Mouse (Mus musculus) B cell, adult 2 months (primary cell): ENCODE measurements at regions not wholly inside any gene's neighbourhood (a gene's known extent, or its start where the extent isn't known, plus 50 kb on each side); places are given as distances from the start of the nearest gene placed in this dataset.

Experiments
- DNase-seq, 2 experiments: peaks; one replicate each; pipeline ENCODE4 v3.0.0; 2022

DNA sequence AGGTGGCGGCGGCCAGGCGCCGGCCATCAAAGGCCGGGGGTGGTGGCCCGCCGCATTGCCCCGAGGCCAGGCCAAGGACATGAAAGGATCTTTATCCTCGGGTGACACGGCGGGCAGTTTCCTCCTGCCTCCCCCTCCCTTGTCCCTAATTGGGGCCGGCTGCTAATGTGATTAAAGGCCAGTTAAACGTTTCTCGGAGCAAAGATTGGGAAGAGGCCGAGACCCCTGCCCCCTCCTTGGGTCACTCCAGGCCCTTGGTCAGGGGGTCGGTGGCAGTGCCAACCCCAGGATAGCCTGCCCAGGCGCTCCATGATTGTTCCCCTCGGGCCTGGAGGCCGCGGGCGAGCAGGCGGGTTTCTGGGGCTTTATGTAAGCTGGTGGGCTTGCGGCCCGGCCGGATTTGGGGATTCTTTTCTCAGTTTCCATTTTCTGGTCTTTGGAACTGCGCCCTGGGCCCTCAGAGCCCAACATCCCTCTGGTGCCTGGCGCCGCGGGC, 90.7 kb upstream of the Dio3 start:
- DNase-seq, result no peak

DNA sequence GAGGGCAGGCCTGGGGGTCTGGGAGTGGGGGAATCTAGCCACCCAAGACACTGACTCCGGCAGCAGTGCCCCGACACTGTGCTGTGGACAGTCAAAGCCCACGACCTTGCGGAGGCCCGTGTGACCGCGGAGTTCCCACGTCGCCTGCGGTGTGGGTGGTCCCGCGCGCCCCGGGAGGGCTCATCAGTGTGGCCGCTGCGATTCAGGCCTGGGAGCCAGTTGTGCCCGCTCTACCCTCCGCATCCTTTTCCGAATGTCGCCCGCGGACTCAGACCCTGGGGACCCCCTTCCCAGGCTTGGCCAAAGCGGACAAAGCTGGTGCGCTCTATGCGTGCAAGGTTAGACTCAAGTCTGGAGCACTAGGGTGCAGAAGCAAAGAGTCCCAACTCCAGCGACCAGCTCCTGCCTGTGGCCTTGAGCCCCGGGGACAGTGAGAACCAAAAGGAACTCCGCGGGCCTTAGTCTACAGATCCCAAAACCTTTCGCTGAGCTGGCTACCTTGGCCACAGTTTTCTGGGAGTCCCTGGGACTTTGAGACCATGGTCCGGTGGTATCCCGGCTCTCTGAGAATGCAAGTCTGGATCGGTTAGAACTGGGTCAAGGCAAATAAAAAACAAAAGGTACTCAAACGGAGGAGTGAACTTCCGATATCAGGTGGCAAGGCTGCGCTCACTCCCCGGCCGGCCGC, 90.1 kb upstream of the Dio3 start:
- no peak for DNase-seq

DNA sequence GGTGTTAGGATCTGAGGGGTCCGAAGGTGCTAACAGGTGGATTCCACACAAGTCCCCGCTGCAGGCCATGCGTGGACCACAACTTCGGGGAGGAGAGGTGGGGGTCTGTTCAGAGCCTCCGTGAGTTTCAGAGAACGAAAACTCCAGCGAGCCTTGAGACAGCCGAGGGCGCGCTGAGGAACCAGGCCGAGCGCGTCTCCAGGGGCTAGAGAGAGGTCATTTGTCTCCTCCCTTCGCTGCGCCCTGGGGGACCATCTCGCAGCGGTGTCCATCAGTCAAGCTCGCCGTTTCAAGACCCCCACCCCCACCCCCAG, 89.6 kb upstream of the Dio3 start:
- DNase-seq, result no peak

GRCm38 (mm10) chr12:110192186-110192585, 86.7 kb upstream of the Dio3 start:
- no peak for DNase-seq

GRCm38 (mm10) chr12:110197366-110197765, 81.5 kb upstream of the Dio3 start:
- DNase-seq, result no peak

- DNase-seq, result no peak
These were observed 78.4 kb upstream of the Dio3 start for GRCm38 (mm10) chr12:110200471-110200870.

DNA sequence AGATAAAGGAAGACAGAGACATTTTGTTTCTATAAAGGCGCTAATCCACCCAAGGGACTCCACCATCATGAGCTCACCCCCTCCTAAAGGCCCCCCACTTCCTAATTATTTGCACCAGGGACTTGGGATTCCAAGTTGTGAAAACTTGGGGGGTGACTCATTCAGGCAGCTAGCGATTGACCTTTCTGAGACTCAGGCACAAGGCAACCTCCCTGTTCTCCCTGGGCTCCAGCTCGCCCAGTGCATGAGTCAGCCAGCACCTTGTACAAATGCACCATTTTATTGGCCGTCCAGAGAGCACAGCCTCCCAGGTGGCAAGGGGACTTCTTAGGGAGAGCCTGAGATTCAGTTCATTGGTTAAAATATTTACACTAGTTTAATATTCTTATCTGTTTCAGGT, 78.0 kb upstream of the Dio3 start:
- DNase-seq, result no peak

DNA sequence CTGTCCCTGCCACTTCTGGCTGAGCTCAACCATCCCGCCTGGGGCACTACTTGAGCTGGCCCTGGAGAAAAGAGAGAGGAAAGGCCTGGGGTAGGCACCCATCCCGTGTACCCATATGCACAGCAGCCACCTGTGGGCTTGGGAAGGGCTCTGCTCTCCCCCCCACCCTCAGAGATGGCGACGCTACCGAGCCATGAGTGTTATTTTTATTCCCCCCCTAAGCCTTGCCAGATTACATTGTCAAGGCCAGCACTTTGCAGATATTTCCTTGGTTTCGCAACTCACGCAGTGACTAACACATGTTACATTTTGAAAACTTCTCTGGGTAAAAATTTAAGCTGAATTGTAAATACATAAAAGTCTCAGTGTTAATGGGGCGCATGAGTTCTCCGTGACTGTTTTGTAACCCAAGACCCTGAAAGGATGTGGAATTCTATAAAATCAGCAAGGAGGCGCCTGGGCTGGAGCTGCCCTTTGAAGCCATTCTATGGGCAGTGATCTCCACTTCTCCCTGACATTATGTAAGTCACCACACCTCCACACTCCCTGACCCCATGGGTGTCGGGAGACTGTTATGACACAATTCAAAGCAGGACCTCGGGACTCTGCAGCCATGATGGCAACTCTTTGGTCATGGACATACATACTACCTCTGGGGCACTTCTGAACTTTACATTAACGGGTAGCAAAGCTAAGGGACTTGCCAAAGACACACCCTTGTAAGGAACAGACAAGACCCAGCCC, 75.4 kb upstream of the Dio3 start:
- DNase-seq, result no peak

DNA sequence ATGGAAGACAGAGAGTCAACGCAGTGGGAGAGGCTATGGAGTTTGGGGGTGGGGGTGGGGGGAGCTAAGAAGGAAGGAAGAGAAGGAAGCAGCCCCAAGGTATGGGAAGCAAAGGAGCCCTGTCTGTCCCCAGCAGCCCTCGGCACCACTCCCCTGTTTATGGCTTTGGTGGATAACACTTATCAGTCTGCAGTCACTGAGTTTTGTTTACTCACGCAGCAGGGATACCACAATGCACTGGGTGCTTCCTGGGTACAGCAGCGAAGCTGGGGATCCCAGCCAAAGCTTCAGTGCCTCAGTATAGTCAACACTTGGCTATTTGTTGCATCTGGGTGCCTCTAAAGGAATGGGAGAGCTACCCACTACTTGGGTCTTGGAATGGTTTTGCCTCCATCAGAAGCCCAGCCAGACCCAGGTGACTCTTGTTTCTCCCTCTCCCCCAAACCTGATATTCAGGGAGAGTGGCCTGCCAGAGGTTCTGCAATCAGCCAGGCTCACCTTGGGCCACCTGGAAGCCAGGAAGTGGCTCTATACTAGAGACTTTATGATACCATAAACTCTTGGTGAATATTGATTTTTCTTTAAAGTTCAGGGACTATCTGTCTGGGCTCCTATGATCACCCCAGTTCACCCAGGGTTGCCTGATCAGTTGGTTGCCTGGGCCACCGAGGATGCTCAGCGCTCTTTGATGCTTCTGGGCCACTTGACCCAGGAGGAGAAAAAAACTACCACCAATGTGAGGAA, 74.5 kb upstream of the Dio3 start:
- DNase-seq, result no peak

DNA sequence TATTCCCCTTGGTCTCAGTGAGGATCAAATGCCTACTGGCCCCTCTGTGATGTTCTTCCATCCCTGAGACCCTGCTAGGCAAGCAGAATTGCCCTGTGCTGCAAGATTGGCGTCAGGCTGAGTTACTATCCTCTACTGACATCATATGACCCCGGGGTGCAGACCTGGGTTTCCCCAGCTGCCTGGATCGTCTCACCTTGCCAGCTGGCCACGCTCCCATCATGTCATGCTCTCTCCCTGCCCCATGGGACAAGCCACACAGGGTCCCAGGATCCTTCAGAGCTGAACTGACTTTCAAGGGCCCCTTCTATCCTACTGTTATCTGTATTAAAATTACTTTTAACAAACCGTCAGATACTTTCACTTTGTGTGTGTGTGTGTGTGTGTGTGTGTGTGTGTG, 72.6 kb upstream of the Dio3 start:
- DNase-seq, result no peak

DNA sequence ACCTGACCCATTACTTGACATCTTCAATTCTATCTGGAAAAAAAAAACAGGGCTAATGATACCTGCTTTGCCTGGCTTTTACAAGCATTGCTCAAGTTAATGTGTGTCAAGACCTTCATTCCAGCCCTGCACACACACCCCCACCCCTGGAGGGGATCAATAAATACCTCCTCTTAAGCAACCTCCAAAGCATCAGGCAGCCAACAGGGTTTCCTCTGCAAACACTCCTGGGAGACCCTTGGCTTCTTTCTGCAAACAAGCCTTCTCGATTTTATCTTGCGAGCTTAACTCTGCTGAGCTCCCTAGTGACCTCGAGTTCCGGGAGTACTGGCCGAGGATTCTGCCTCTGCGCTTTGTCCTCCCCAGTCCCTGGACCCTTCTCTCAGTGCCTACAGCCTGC, 72.1 kb upstream of the Dio3 start:
- DNase-seq, result no peak

DNA sequence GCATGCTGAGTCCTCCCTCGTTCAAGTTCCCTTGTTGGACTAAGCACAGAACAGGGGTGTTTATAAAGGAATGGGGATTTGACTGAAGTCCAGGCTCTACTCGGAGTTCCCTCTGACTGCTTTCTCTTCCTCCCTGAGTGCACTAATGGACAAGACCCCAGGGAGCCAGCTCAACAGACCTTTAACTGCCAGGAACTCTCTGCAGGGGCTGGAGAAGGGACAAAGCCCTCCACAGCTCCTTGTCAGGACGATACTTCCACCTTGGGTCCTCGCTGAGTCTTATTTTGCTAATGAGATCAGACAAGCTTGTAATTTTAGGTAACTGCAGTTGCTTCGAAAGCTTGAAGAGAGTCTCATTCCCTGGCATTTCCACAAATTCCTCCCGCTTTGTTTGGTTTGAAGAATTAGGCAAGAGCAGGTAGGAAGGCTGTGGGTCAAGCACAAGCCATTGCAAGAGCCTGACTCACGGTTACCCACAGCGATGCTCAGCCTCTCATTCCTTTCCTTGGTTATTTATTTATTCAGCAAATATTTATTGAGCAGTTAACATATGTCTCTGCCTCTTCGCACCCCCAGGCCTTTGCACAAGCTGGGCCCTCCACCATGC, 71.5 kb upstream of the Dio3 start:
- DNase-seq, result no peak

DNA sequence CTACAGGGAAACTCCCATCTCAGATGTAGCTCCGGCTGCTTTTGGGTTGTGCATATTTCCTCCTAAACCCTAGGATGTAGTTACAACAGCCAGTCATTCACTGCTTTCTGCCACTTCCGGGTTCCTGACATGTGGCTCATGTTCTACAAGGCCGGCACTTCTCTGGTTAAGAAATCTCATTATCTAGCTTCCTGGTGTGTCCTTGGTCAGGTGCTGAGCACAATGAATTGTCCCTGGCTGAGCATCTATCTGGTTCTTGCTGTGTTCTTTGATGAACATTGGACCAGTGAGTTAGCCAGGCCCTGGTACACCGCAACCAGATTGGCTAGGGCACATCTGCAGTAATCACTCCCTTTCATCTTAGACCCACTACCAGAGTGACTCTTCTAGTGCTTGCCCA, 66.2 kb upstream of the Dio3 start:
- DNase-seq, result no peak

DNA sequence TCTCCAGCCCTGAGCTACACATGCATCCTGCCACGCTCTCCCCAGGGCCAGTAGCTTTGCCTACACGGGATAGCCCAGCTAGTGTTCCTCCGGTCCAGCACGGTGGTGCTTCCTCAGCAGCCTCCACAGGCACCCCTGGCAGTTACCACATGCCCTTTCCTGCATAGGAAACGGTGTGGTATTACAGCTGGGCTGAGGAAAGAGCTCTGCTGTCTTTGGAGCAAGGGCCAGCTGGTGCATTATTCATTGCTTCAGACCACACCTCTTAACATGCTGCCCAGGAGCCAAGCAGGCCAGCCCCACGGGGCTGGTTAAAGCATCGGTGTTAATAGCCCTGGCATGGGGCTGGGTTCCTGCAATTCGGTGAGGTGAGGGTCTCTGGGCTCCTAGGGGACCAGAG, 64.0 kb upstream of the Dio3 start:
- DNase-seq, result no peak

DNA sequence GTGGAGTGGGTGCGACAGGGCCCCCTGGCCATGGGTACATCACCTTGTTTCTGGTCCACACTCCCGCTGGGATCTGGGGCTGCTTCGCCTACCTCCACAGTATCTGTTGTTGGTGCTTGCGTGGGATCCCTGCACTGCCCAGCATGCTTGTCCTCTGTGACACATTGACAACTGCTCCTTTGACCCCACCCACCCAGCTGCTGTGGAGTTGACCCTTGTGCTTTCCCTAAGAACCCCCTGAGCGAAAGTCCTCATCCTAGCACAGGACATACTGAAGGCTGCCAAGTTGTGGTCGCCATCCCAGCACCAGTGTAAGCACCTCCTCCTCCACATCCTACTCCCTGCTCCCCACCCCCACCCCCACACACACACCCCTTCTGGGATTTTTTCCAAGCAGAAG, 63.6 kb upstream of the Dio3 start:
- no peak for DNase-seq

GRCm38 (mm10) chr12:110219750-110220149, 59.1 kb upstream of the Dio3 start:
- no peak for DNase-seq

DNA sequence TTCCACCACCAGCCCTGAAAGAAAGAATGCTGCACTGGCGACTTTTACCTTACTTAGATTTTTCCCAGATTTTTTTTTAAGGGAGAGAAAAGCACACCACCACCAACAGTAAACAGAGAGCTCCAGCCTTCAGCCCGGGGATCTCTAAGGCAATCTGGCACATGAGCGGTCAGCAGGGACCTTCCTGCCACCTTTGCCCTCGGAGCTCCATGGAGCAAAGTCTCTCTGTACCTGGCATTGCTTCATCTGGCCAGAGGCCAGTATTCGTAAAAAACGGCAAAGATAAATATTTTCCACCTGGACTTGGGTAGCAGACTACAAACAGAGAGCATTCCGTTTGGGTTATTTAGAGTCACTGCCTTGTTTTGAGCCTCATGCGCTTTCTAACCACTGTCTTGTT, 58.4 kb upstream of the Dio3 start:
- DNase-seq, result no peak

DNA sequence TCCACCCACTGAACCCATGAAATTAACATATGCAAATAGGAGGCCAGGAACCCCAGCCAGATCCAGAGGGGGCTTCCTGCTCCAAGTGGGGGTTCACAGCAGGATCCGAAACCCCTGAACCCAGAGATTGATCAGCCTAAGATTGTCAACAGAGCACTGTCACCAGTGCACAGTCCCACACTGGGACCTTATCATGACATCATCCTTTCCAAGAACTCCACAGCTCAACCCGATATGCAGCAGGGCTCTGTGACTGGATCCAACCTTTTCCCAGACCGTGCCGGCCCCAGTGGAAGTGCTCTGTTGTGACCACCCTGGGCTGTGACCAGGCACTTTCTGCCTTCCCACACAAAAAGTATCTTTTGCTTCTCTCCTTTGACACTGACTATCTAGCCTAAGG, 57.7 kb upstream of the Dio3 start:
- no peak for DNase-seq

GRCm38 (mm10) chr12:110221679-110222078, 57.2 kb upstream of the Dio3 start:
- no peak for DNase-seq

DNA sequence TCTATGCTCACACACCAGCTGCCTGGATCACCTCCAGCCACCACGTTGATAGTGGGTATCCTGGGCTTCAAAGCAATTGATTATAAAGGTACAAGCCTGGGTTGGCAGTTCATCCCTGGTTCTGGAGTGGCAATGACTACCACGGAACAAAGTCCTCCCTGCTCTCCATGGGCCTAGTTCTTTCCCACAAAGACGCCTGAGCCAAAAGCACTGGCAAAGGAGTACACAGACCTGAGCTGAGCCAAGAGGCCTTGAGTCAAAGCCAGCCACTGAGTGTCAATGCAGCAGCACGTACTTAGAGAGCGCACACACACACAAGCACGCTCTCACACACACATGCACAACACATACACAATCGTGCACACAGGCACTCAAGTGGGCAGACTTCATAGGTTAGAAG, 54.6 kb upstream of the Dio3 start:
- DNase-seq, result no peak

GRCm38 (mm10) chr12:110228011-110228411, 50.9 kb upstream of the Dio3 start:
- no peak for DNase-seq
